Mouse (Mus musculus): ENCODE data around the gene 8030411F24Rik. TPM values are rescaled to one million over a fixed set of nuclear protein-coding genes. Genes with fewer than 3 reads are reported as not detected.
A peak's percentile ranks its signal among the peaks of the same experiment; 100 is the strongest.
"Not testable (repeated sequence)": the region's sequence is repeated elsewhere in the genome, so short reads cannot be mapped to it uniquely, and the experiment has no call there.

The 8030411F24Rik gene
- not detected in 2 replicates for polyA plus RNA-seq (2015; fragmentation: Nextera tagmentation; extraction: Ambion mirVana)

DNA sequence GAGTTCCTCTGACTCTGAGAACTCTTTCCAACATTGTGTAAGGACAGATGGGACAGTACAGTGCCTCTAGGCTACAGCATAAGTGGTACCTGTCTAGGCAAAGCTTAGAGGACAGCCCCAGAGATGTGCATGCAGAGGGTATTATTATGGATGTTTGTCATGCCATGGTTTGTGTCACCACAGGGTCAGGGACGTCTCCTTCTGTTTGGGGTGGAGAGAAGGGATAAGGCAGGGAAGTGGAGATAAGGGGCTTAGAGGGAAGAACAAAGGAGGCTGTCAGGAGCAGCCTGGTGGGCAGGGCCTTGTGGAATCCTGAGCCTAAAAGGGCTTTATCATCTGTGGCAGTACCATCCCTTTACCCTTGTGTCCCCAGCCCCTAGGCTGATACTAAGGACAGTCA lies at the start of gene 8030411F24Rik:
TSS of gene 8030411F24Rik (plus strand) at position 301 of the 400 bp plus-strand sequence.
- no peaks in the 10 kb centered on the region for H3K4me1 ChIP-seq
- no peak within 1 kb of the TSS for H3K9ac ChIP-seq
- H3K27ac ChIP-seq, result no peak within 1 kb of the TSS
- no peaks in the 10 kb centered on the region for H3K9me3 ChIP-seq
- 6% methylated on average over 1 of the region's 1 CpGs for WGBS
- no peak within 1 kb of the TSS for H3K4me2 ChIP-seq
- no peak within 1 kb of the TSS for H3K4me3 ChIP-seq
- no peak for ATAC-seq (ENCODE audit: borderline replicate concordance, extremely low read depth, low FRiP score, low TSS enrichment)
- no peaks in the 10 kb centered on the region for H3K36me3 ChIP-seq
- H3K27me3 ChIP-seq, result no peaks in the 10 kb centered on the region

DNA sequence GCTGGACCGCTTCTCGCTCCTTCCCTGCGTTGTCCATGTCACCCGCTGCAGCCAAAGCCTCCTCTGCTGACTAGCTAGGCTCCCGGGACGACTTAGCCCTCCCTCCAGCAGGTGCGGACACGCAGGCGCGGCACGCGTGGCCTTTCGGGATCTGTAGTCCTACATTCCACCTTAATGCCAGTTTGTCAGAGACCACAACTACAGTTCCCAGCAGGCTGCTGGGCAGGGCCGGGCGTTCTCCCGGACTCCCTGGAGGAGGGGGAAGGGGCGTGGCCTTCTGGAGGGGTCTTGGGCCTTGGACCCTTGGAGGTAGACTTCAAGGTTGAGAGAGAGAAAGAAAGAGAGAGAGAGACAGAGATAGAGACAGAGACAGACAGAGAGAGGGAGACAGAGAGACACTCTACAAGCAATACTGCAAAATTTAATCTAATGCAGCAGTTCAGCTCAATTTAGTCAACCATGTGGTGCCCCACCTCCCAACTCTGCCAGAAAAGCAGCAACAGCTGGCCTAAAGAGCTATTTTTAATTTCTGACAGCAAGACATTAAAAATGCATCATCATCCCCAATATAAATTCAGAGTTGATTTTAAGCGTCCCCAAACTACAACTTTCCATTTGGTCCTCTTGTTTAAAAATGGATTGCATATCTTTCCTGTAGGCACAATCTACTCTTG lies 49.3 kb upstream of the 8030411F24Rik start, which contains the start of gene Napb:
TSS of gene Napb (minus strand) at position 141 of the 674 bp plus-strand sequence.
- WGBS, result 3% methylated on average over 18 of the region's 18 CpGs
- no peak within 1 kb of the TSS for H3K27ac ChIP-seq

GRCm38 (mm10) chr2:148743001-148743400 lies 38.8 kb upstream of the 8030411F24Rik start:
- Histone ChIP-seq H3K27me3 (no peaks in the 10 kb centered on the region), H3K4me2 (no peak overlapping the region), H3K4me3 (no peak overlapping the region), H3K4me1 (no peaks in the 10 kb centered on the region), H3K9ac (no peak overlapping the region), H3K27ac (no peak overlapping the region), H3K36me3 (no peaks in the 10 kb centered on the region), H3K9me3 (no peaks in the 10 kb centered on the region)
- 78% methylated on average over 3 of the region's 3 CpGs for WGBS
- ATAC-seq (ENCODE audit: borderline replicate concordance, extremely low read depth, low FRiP score, low TSS enrichment), result no peak

More for the DNA sequence above, 49.3 kb upstream of the 8030411F24Rik start, which contains the start of gene Napb:
- H3K4me3 ChIP-seq, result peak within 1 kb of the TSS; percentile 82
- peak within 1 kb of the TSS; percentile 84 for H3K4me2 ChIP-seq
- H3K27me3 ChIP-seq, result no peaks in the 10 kb centered on the region
- H3K9me3 ChIP-seq, result no peaks in the 10 kb centered on the region
- no peaks in the 10 kb centered on the region for H3K36me3 ChIP-seq
- H3K9ac ChIP-seq, result peak within 1 kb of the TSS; percentile 73
- ATAC-seq (ENCODE audit: borderline replicate concordance, extremely low read depth, low FRiP score, low TSS enrichment), result peak; percentile 100
- 0 out of 2 replicates have a peak, but pooled peaks cover 3% of the 10 kb centered on the region for H3K4me1 ChIP-seq

DNA sequence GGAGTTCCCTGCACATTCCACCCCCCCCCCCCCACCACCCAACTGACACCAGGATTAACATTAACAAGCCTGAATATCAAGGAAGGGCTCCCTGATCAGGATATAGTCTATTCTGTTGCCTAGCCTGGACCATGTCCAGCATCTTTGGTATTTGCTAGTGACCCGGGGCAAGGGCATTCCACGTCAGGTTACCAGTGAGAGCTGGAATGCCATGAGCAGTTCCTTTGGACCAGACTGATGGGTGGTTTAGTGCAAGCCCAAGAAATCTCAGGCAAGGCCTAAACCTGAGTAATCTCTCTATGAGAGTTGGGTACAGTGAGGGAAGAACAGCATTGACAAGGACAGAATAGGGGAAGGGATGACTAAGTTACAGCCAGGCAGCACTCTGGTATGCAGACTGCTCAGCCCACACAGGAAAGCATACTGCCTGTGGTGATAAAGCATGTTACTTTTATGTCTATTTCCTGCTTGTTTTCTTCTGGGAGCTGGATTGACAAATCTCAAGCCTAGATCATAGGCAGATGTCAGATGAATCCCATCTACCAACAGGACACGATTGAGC lies 37.9 kb upstream of the 8030411F24Rik start:
- 74% methylated on average over 3 of the region's 3 CpGs for WGBS
- Histone ChIP-seq H3K36me3 (no peaks in the 10 kb centered on the region), H3K4me1 (no peaks in the 10 kb centered on the region), H3K4me3 (no peak overlapping the region), H3K9me3 (no peaks in the 10 kb centered on the region), H3K9ac (no peak overlapping the region), H3K27me3 (no peaks in the 10 kb centered on the region), H3K4me2 (no peak overlapping the region), H3K27ac (no peak overlapping the region)
- ATAC-seq (ENCODE audit: borderline replicate concordance, extremely low read depth, low FRiP score, low TSS enrichment), result no peak

DNA sequence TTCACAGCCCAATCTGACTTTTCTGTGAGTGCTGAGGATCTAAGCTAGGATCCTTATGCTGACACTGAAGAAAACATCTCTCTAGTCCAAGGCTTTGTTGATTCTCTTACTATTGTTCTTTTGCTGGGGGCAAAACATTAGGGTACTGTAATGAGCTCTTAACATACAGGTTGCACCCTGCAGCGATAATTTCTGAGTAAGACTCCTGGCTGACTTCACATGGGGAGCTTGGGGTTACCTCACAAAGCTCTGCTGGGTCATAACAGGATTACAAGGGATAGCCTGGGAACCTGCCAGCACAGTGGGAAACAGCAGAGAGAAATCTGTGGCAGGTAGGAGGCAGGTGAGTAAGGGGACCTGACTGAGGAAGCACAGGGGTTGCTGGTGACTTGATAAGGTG lies 31.8 kb upstream of the 8030411F24Rik start, which contains the start of gene Cstl1:
TSS of gene Cstl1 (plus strand) at position 301 of the 400 bp plus-strand sequence.
- no peaks in the 10 kb centered on the region for H3K27me3 ChIP-seq
- WGBS, result 73% methylated on average over 1 of the region's 1 CpGs
- H3K9me3 ChIP-seq, result no peaks in the 10 kb centered on the region
- H3K27ac ChIP-seq, result no peak within 1 kb of the TSS
- H3K36me3 ChIP-seq, result no peaks in the 10 kb centered on the region
- H3K9ac ChIP-seq, result no peak within 1 kb of the TSS
- H3K4me3 ChIP-seq, result no peak within 1 kb of the TSS
- peaks cover 3% of the 10 kb centered on the region for H3K4me1 ChIP-seq
- ATAC-seq (ENCODE audit: borderline replicate concordance, extremely low read depth, low FRiP score, low TSS enrichment), result no peak
- no peak within 1 kb of the TSS for H3K4me2 ChIP-seq

DNA sequence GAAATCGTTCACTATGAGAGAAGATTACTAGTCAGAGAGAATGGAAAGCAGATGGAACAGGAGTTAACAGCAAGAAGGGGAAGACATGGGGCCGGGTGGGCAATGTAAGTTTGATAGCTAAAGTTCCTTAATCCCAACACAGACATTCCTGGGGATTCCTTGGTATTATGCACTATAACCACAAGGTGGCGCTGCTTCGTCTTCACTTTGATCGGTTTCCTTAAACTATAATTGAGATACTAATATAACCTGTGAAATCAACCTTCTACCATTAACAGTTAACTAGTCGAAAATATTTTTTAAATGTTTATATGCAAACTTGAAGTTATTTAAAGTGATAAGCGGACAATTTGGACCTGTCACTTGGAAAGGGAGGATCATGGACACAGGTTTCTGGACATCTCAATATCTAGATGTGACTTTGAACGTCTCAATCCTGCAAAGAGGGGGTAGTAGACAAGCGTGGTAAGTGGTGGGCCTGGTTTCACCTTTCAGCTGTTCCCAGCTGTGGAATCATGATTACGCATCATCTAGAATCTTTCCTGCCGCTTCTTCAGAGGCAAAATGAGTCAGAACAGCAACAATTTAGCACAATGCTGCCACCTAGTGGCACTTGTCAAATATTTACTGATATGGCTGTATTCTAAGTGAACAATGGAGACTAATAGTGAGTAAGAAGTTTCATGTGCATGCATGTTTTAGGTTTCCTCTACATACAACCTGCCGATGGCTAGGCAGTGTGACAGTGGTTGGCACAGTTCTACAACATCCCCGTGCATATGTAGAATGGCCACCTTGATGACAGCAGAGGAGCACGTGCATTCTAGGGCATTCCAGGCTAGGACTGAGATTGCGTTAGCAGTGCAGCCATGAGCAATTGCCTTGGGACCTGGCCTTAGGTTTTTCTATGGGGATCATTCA lies 29.7 kb upstream of the 8030411F24Rik start:
- WGBS, result 14% methylated on average over 15 of the region's 15 CpGs
- no peaks in the 10 kb centered on the region for H3K9me3 ChIP-seq
- no peak overlapping the region for H3K9ac ChIP-seq
- peak overlapping the region; percentile 26; the same call in 1 of the 2 replicates for H3K4me3 ChIP-seq
- no peak overlapping the region for H3K27ac ChIP-seq
- peak; percentile 75; the same call in 1 of the 2 replicates for ATAC-seq (ENCODE audit: borderline replicate concordance, extremely low read depth, low FRiP score, low TSS enrichment)
- H3K36me3 ChIP-seq, result no peaks in the 10 kb centered on the region
- no peaks in the 10 kb centered on the region for H3K27me3 ChIP-seq
- peaks cover 3% of the 10 kb centered on the region for H3K4me1 ChIP-seq
- peak overlapping the region; percentile 64 for H3K4me2 ChIP-seq

DNA sequence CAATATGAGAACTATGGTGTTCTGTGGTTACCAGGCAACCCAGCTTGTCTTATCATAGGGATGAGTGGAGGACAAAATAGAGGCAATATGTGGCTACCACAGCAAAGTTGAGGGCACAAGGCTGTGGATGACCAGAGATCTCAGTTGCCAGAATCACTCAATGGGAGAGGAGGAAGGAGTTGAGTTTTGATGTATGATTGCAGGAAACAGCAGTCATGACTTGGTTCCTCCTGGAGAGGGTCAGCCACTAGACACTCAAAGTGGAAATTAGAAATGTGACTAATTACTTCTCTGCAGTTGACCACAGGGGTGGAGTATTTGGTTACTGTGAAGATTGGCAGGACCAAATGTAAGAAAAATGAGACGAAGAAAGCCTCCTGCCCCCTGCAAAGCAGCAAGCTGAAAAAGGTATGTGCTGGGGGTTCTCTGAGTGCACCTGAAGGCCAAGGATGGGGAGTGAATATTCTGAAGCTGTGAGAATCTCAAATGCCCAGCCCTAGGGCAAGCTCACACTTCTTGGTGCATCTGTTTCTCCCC lies 27.4 kb upstream of the 8030411F24Rik start:
- no peak overlapping the region for H3K4me2 ChIP-seq
- no peaks in the 10 kb centered on the region for H3K9me3 ChIP-seq
- no peak for ATAC-seq (ENCODE audit: borderline replicate concordance, extremely low read depth, low FRiP score, low TSS enrichment)
- H3K27me3 ChIP-seq, result no peaks in the 10 kb centered on the region
- H3K36me3 ChIP-seq, result no peaks in the 10 kb centered on the region
- no peak overlapping the region for H3K9ac ChIP-seq
- no peak overlapping the region for H3K27ac ChIP-seq
- WGBS, result 55% methylated on average over 1 of the region's 1 CpGs
- peaks cover 3% of the 10 kb centered on the region for H3K4me1 ChIP-seq
- no peak overlapping the region for H3K4me3 ChIP-seq

GRCm38 (mm10) chr2:148763648-148764388 lies 18.0 kb upstream of the 8030411F24Rik start:
- WGBS, result 96% methylated on average over 1 of the region's 1 CpGs
- no peak for ATAC-seq (ENCODE audit: borderline replicate concordance, extremely low read depth, low FRiP score, low TSS enrichment)
- no peaks in the 10 kb centered on the region for H3K27me3 ChIP-seq

GRCm38 (mm10) chr2:148771397-148771796 lies 10.4 kb upstream of the 8030411F24Rik start, which contains the start of gene Cst11:
Cst11 (minus strand) TSS chr2:148771497.
- not testable (repeated sequence) for H3K36me3 ChIP-seq; H3K9ac ChIP-seq; H3K27ac ChIP-seq; H3K4me3 ChIP-seq; H3K27me3 ChIP-seq; H3K4me1 ChIP-seq; H3K4me2 ChIP-seq; H3K9me3 ChIP-seq; ATAC-seq (ENCODE audit: borderline replicate concordance, extremely low read depth, low FRiP score, low TSS enrichment)
- 78% methylated on average over 4 of the region's 4 CpGs for WGBS

More at GRCm38 (mm10) chr2:148763648-148764388, 18.0 kb upstream of the 8030411F24Rik start:
- Histone ChIP-seq H3K4me1 (no peaks in the 10 kb centered on the region), H3K36me3 (no peaks in the 10 kb centered on the region), H3K9ac (no peak overlapping the region), H3K27ac (no peak overlapping the region), H3K4me2 (no peak overlapping the region), H3K4me3 (no peak overlapping the region), H3K9me3 (no peaks in the 10 kb centered on the region)

DNA sequence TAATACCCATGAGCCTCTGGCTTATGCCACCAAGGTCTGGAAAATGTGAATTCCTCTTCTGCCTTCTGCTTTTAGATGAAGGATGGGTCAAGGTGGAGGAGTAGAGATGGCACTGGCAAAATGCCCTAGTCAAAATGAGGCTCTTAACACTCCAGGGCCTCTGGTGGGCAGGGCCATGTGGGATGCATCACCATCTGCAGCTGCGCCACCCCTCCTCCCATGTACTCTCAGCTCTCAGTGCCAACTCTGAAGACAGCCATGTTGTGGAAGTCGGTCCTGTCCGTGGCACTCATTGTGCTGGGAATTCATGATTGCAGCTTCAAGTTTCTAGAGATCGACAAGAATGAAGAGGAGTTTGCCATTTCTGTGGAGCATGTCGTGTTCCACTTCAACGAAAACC lies 7.3 kb downstream of the 8030411F24Rik start, which contains the start of gene Cst12:
TSS of gene Cst12 (plus strand) at position 220 of the 400 bp plus-strand sequence.
- Histone ChIP-seq H3K27ac (no peak within 1 kb of the TSS), H3K9ac (no peak within 1 kb of the TSS), H3K9me3 (no peaks in the 10 kb centered on the region), H3K4me1 (no peaks in the 10 kb centered on the region), H3K36me3 (no peaks in the 10 kb centered on the region), H3K27me3 (no peaks in the 10 kb centered on the region), H3K4me3 (no peak within 1 kb of the TSS), H3K4me2 (no peak within 1 kb of the TSS)
- no peak for ATAC-seq (ENCODE audit: borderline replicate concordance, extremely low read depth, low FRiP score, low TSS enrichment)
- WGBS, result 86% methylated on average over 6 of the region's 6 CpGs

- Histone ChIP-seq H3K4me1 (no peaks in the 10 kb centered on the region), H3K27me3 (no peaks in the 10 kb centered on the region), H3K4me2 (no peak within 1 kb of the TSS), H3K27ac (no peak within 1 kb of the TSS), H3K9ac (no peak within 1 kb of the TSS), H3K4me3 (no peak within 1 kb of the TSS), H3K9me3 (no peaks in the 10 kb centered on the region), H3K36me3 (no peaks in the 10 kb centered on the region)
- 76% methylated on average over 1 of the region's 1 CpGs for WGBS
- ATAC-seq (ENCODE audit: borderline replicate concordance, extremely low read depth, low FRiP score, low TSS enrichment), result no peak
Measured at GRCm38 (mm10) chr2:148798485-148798884, 16.7 kb downstream of the 8030411F24Rik start, which contains the start of gene Cst8. Cst8 (plus strand) TSS chr2:148798785.

Measured in lung, embryonic 15.5 days (tissue).